Mouse (Mus musculus): Measurements from ENCODE around the gene Sqstm1.
A peak's percentile ranks its signal among the peaks of the same experiment; 100 is the strongest.

Gene Sqstm1

DNA sequence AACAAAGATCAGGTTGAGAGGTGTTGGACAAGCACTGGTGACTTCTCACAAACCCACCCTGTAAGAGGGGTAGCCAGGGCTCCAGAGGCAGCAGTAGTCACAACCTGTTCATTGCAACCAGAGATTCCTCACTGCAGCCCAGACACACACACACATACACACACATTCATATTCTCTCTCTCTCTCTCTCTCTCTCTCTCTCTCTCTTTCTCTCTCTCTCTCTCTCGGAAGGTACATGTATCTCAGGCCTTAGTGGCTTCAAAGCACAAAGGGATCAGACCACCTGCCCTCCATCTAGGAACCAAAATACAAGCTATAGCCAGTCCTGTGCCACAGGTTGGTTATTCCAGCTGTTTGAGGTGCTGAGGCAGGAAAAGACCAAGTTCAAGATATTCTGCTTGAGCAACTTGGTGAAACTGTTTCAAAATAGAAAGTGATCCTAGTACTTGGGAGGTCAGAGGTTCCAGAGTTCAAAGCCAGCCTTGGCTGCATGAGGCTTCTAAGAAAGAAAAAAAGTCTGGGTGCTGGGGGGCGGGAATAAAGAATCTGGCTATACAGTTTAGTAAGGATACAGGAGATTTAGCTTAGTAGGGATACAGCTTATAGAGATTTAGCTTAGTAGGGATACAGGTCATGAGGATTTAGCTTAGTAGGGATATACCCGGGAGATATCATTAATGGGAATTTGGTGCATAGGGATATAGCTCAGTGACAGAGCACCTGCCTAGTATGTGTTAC lies 864 bp upstream of the Sqstm1 start:
- DNase-seq (ENCODE audit: low read depth, low spot score), result no peak

DNA sequence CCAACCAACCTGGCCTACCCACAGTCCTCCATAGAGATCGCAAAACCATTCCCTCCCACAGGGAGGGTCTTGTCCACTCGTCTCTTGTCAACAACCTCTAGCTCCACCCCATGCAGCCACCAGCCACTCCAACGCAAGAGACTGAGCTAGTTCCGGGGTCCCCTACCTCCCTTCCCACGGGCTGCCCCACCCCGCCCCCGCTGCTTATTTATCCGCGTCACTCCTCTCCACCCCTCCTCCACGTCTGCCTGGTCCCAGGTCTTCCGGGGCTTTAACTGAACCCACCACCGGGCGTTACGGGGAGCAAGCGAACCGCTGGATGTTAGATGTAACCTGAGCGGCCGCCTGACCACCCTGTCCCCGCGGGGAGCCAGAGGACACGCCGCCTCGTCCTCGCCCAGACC lies 524 bp downstream of the Sqstm1 start:
- DNase-seq (ENCODE audit: low read depth, low spot score), result peak; percentile 91

DNA sequence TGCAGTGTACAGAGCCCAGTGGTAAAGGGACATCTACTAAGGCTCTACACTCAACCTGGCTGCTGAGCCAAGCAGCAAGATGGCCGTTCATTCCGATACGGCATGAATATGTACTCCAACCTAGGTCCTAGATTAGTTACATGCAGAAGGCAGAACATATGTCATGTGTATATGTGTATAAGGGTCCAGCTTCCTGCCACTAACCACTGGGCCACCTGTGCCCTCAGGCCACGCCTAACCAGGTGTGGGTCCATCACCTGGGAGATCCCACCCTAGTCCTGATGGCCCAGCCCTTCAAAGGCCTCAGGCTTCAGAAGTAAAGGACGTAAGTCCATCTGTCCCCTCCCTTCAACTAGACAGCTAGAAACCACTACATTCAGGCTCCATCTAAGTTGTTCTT lies 2.6 kb downstream of the Sqstm1 start:
- no peak for DNase-seq (ENCODE audit: low read depth, low spot score)

GRCm38 (mm10) chr11:50207344-50207743 lies 3.3 kb downstream of the Sqstm1 start:
- DNase-seq (ENCODE audit: low read depth, low spot score), result no peak

DNA sequence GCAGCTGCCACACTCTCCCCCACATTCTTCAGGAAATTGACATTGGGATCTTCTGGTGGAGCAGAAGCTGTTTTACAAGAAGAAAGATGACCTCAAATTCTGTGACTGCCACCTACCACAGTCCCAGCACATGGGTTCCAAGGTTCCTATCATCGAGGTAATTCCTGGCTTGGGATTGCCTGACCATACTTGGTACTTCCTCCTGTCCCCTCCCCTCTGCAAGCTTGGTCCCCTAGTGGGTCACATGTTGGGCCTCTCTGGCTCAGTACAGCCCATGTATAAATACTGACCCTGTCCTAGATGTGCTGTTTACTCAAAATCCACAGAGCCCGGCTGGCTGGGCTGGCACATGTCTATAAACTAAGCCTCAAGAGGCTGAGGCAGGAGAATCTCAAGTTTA lies 4.6 kb downstream of the Sqstm1 start:
- no peak for DNase-seq (ENCODE audit: low read depth, low spot score)

GRCm38 (mm10) chr11:50205434-50205833 lies 5.2 kb downstream of the Sqstm1 start:
- no peak for DNase-seq (ENCODE audit: low read depth, low spot score)

- no peak for DNase-seq (ENCODE audit: low read depth, low spot score)
Measured at GRCm38 (mm10) chr11:50203302-50203827, 7.3 kb downstream of the Sqstm1 start.

GRCm38 (mm10) chr11:50201590-50201989 lies 9.0 kb downstream of the Sqstm1 start:
- DNase-seq (ENCODE audit: low read depth, low spot score), result no peak

- DNase-seq (ENCODE audit: low read depth, low spot score), result no peak
Measured at GRCm38 (mm10) chr11:50200613-50201012, 10.0 kb downstream of the Sqstm1 start.

DNA sequence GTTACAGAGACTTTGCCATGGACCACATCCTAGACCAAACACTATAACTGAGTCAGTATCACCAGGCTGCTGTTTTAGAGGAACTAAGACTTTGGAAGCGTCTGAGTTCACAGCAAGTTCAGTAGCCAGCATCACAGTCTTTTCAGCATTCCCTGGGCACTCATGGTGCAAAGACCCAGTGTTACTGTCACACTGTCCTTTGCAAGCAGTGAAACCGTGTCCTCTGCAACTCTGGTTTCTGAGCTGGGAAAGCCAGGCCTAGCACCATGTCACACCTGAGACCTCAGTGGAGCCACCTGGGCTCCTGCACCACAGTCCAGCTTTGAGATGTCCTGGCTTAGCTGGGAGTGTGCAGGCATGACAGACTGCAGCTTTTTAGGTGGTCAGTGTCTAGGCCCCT lies 11.7 kb downstream of the Sqstm1 start:
- DNase-seq (ENCODE audit: low read depth, low spot score), result no peak

GRCm38 (mm10) chr11:50198219-50198846 lies 12.3 kb downstream of the Sqstm1 start:
- DNase-seq (ENCODE audit: low read depth, low spot score), result no peak

- no peak for DNase-seq (ENCODE audit: low read depth, low spot score)
Measured at GRCm38 (mm10) chr11:50197500-50197899, 13.1 kb downstream of the Sqstm1 start.

- DNase-seq (ENCODE audit: low read depth, low spot score), result no peak
Measured at GRCm38 (mm10) chr11:50194793-50195192, 15.8 kb downstream of the Sqstm1 start.

DNA sequence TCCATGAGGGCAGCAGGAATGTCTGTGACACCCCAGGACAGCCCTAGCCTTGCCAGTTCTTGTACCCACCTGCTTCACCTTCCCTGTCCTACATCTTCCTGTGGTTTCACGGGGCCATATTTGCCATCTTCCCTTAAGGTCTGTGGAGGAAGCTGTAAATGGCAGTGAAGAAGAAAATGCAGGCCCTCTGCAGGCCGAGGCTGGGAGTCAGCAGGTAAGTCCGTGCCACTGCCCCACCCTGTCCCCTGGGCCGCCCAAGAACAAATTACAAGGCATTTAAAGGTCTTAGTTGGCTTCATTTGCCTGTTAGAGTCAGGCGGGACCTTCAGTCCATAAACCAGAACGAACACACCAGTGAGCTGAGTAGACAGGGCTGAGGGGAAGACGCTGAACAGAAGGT lies 16.6 kb downstream of the Sqstm1 start:
- DNase-seq (ENCODE audit: low read depth, low spot score), result no peak

- DNase-seq (ENCODE audit: low read depth, low spot score), result no peak
Measured at GRCm38 (mm10) chr11:50192278-50192677, 18.3 kb downstream of the Sqstm1 start.

- DNase-seq (ENCODE audit: low read depth, low spot score), result no peak
Measured at GRCm38 (mm10) chr11:50190362-50190761, 20.3 kb downstream of the Sqstm1 start.

DNA sequence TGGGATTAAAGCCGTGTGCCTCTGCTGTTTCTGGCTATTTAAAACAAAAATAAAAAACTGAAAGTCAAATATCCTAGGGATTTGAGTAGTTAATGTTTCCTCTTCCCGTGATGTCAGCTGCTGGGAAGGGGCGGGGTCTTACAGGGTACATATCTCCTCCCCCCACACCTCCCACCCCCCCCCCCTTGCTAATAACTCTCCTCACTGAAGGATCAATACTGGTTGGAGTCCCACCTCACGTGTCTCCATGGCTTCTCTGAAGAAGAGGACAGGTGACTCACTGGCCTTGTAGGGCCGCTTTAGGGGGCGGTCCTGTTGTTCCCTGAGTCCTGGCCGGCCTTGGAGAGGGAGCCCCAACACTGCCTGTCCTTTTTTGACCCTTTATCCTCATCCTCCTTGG lies 21.9 kb downstream of the Sqstm1 start:
- DNase-seq (ENCODE audit: low read depth, low spot score), result no peak

GRCm38 (mm10) chr11:50184788-50185187 lies 25.8 kb downstream of the Sqstm1 start:
- no peak for DNase-seq (ENCODE audit: low read depth, low spot score)

DNA sequence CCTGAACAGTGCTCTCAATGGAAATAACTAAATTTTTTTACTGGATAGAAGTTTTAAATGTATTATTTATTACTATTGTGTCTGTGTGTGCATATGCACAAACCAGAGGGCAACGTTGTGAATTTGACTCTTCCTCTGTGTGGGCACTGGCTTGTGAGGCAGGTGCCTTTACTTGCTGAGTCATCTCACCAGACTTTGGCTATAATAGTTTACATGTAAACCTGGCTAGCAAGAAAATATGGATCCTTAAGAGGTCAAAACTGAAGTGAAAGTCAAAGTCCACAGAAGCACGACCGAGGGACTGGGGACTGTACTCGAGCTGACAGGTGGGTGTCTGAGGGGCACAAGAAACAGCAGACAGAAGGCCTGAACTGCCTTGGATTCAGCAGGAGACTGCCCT lies 27.9 kb downstream of the Sqstm1 start:
- no peak for DNase-seq (ENCODE audit: low read depth, low spot score)

DNA sequence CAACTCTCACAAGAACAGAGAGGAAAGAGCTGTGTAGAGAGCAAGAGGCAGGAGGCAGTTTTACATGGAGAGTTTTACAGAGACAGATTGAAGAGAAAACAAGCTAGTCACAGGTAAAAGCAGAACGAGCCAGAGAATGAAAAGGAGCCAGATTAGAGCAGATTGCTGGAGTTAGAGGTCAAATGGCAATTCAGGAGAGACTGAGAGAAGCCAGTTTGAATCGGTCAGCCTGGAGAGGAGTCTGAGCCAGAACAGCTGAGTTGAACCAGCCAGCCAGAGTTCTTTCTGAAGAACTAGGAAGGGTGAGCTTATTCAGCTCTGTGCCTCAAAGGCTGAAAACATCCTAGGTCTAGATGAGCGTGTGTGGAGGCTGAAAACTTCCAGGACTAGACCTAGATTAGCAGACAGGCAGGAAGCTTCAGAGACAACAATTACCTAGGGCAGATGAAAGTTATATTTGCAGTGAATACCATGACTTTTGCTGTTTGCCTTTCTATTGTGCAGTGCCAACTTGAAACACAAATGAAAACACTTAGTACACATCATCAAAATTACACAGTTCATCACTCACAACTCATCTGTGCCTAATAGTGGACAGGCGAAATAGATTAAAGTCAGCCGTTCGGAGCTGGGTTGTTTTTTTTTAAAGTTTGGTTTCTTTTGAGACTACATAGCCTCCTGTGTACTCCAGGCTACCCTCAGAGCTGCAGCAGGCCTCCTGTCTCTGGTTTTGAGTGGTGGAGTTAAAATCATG lies 30.0 kb downstream of the Sqstm1 start:
- no peak for DNase-seq (ENCODE audit: low read depth, low spot score)

- no peak for DNase-seq (ENCODE audit: low read depth, low spot score)
Measured at GRCm38 (mm10) chr11:50178532-50179488, 31.8 kb downstream of the Sqstm1 start.

All from telencephalon, adult 2 months (tissue).